Mouse (Mus musculus) MEL (cell line): ENCODE data around the gene Agr2. TPM values are rescaled to one million over a fixed set of nuclear protein-coding genes. Genes with fewer than 3 reads are reported as not detected.

Experiments
- DNase-seq: peaks from one replicate; pipeline ENCODE4 v3.0.0; 2011; ENCODE audit warnings: low read depth, low spot score
- H3K27ac ChIP-seq: 2 replicates; pipeline ENCODE4 v1.5.1; 2012; ENCODE audit warnings: low read depth, mild to moderate bottlenecking, control low read depth, low read length, moderate library complexity; ENCODE audit not compliant: control insufficient read depth
- H3K27me3 ChIP-seq, 2 experiments: fragments of 150-350 bp in 1 of 2; sonication (generic) in 1 of 2; 2 replicates each; pipeline ENCODE4 v1.6.1; 2012; ENCODE audit warnings: low read length in 2 of 2, mild to moderate bottlenecking in 2 of 2, improper control_type of control experiment in 1 of 2, moderate library complexity in 1 of 2; ENCODE audit not compliant: insufficient read depth in 2 of 2, control insufficient read depth in 1 of 2
- H3K36me3 ChIP-seq, 2 experiments: 2 replicates each; pipeline ENCODE4 v1.6.1; 2012 to 2014; ENCODE audit warnings: low read length in 2 of 2, improper control_type of control experiment in 1 of 2, inconsistent platforms in 1 of 2, mild to moderate bottlenecking in 1 of 2; ENCODE audit not compliant: insufficient read depth in 2 of 2, control insufficient read depth in 1 of 2
- H3K4me1 ChIP-seq, 2 experiments: fragments of 150-350 bp in 1 of 2; sonication (generic) in 1 of 2; 2 replicates each; pipeline ENCODE4 v1.6.1; 2012; ENCODE audit warnings: low read length in 2 of 2, improper control_type of control experiment in 1 of 2, mild to moderate bottlenecking in 1 of 2; ENCODE audit not compliant: insufficient read depth in 2 of 2, control insufficient read depth in 1 of 2
- H3K4me3 ChIP-seq, 2 experiments: fragments of 150-350 bp in 1 of 2; sonication (generic) in 1 of 2; 2 replicates each; pipeline ENCODE4 v1.5.1; 2012; ENCODE audit warnings: low read depth in 2 of 2, low read length in 2 of 2, mild to moderate bottlenecking in 2 of 2, moderate library complexity in 2 of 2, control low read depth in 1 of 2, improper control_type of control experiment in 1 of 2; ENCODE audit not compliant: control insufficient read depth in 1 of 2, insufficient read depth in 1 of 2
- H3K79me2 ChIP-seq: 2 replicates; pipeline ENCODE4 v1.6.1; 2012; ENCODE audit warnings: mild to moderate bottlenecking, low read length, moderate library complexity; ENCODE audit not compliant: control insufficient read depth, poor library complexity, insufficient read depth
- H3K9ac ChIP-seq: 2 replicates; pipeline ENCODE4 v1.6.1; 2012; ENCODE audit warnings: low read depth, mild to moderate bottlenecking, control low read depth, low read length, moderate library complexity; ENCODE audit not compliant: control insufficient read depth, poor library complexity, severe bottlenecking
- H3K9me3 ChIP-seq: fragments of 150-350 bp; sonication (generic); replicated peaks from 2 replicates; pipeline ENCODE4 v1.6.1; 2012; ENCODE audit warnings: mild to moderate bottlenecking, low read length, improper control_type of control experiment, moderate library complexity; ENCODE audit not compliant: insufficient read depth
- BHLHE40 ChIP-seq: IDR thresholded peaks from 2 replicates; pipeline ENCODE4 v1.6.1; 2012; ENCODE audit warnings: low read depth, mild to moderate bottlenecking, inconsistent platforms, low read length, improper control_type of control experiment, borderline replicate concordance
- CHD2 ChIP-seq: IDR thresholded peaks from 2 replicates; pipeline ENCODE4 v1.6.1; 2011; ENCODE audit warnings: low read length, improper control_type of control experiment
- CTCF ChIP-seq, 3 experiments: IDR thresholded peaks in 2 of 3; conservative IDR thresholded peaks in 1 of 3; 2 replicates each; pipeline ENCODE4 v1.5.1; 2011 to 2012; ENCODE audit warnings: low read length in 3 of 3, low read depth in 2 of 3, mild to moderate bottlenecking in 2 of 3, improper control_type of control experiment in 1 of 3, inconsistent platforms in 1 of 3, mixed read lengths in 1 of 3, moderate library complexity in 1 of 3; ENCODE audit not compliant: control insufficient read depth in 1 of 3, insufficient read depth in 1 of 3, poor library complexity in 1 of 3, severe bottlenecking in 1 of 3
- EP300 ChIP-seq, 2 experiments: IDR thresholded peaks; 2 replicates each; pipeline ENCODE4 v1.6.1; 2011; ENCODE audit warnings: improper control_type of control experiment in 2 of 2, low read length in 2 of 2, low read depth in 1 of 2, mild to moderate bottlenecking in 1 of 2
- ETS1 ChIP-seq: IDR thresholded peaks from 2 replicates; pipeline ENCODE4 v1.6.1; 2012; ENCODE audit warnings: low read depth, mild to moderate bottlenecking, inconsistent platforms, low read length, improper control_type of control experiment, moderate library complexity
- JUND ChIP-seq: IDR thresholded peaks from 2 replicates; pipeline ENCODE4 v1.6.1; 2011; ENCODE audit warnings: low read depth, mild to moderate bottlenecking, improper control_type of control experiment, low read length
- KAT2A ChIP-seq: conservative IDR thresholded peaks from 2 replicates; pipeline ENCODE4 v1.6.1; 2012; ENCODE audit warnings: low read depth, low read length, improper control_type of control experiment, inconsistent platforms
- MEF2A ChIP-seq: IDR thresholded peaks from 2 replicates; pipeline ENCODE4 v1.6.1; 2014; ENCODE audit warnings: low read depth, mild to moderate bottlenecking, inconsistent platforms, low read length, improper control_type of control experiment; ENCODE audit not compliant: poor library complexity, insufficient replicate concordance, severe bottlenecking; ENCODE audit errors: extremely low read depth
- MXI1 ChIP-seq: IDR thresholded peaks from 2 replicates; pipeline ENCODE4 v1.6.1; 2011; ENCODE audit warnings: mild to moderate bottlenecking, low read depth, low read length, improper control_type of control experiment
- MYB ChIP-seq: IDR thresholded peaks from 2 replicates; pipeline ENCODE4 v1.6.1; 2011; ENCODE audit warnings: mild to moderate bottlenecking, low read depth, low read length, improper control_type of control experiment
- MYC ChIP-seq: IDR thresholded peaks from 2 replicates; pipeline ENCODE4 v1.6.1; 2011; ENCODE audit warnings: low read depth, mild to moderate bottlenecking, low read length, improper control_type of control experiment, moderate library complexity
- NELFE ChIP-seq: IDR thresholded peaks from 2 replicates; pipeline ENCODE4 v1.6.1; 2011; ENCODE audit warnings: low read depth, low read length, improper control_type of control experiment
- POLR2A ChIP-seq, 2 experiments: IDR thresholded peaks; 2 replicates each; pipeline ENCODE4 v1.6.1; 2011 to 2012; ENCODE audit warnings: low read length in 2 of 2, mild to moderate bottlenecking in 2 of 2, control low read depth in 1 of 2, improper control_type of control experiment in 1 of 2, low read depth in 1 of 2, moderate library complexity in 1 of 2; ENCODE audit not compliant: control insufficient read depth in 1 of 2, insufficient read depth in 1 of 2, poor library complexity in 1 of 2
- POLR2AphosphoS2 ChIP-seq: IDR thresholded peaks from 2 replicates; pipeline ENCODE4 v1.6.1; 2011; ENCODE audit warnings: low read length, improper control_type of control experiment
- POLR2AphosphoS5 ChIP-seq: IDR thresholded peaks from 2 replicates; pipeline ENCODE4 v1.6.1; 2012; ENCODE audit warnings: low read depth, borderline replicate concordance, mild to moderate bottlenecking, inconsistent platforms, low read length, moderate library complexity, mixed read lengths
- RCOR1 ChIP-seq: IDR thresholded peaks from 2 replicates; pipeline ENCODE4 v1.6.1; 2012; ENCODE audit warnings: low read depth, mild to moderate bottlenecking, inconsistent platforms, low read length, improper control_type of control experiment
- SMC3 ChIP-seq: IDR thresholded peaks from 2 replicates; pipeline ENCODE4 v1.6.1; 2011; ENCODE audit warnings: low read depth, low read length, improper control_type of control experiment
- TAL1 ChIP-seq: IDR thresholded peaks from 2 replicates; pipeline ENCODE4 v1.6.1; 2012; ENCODE audit warnings: mild to moderate bottlenecking, inconsistent platforms, low read length, moderate library complexity, mixed read lengths
- TCF12 ChIP-seq: IDR thresholded peaks from 2 replicates; pipeline ENCODE4 v1.6.1; 2014; ENCODE audit warnings: low read depth, mild to moderate bottlenecking, inconsistent platforms, low read length, improper control_type of control experiment, moderate library complexity
- USF1 ChIP-seq: IDR thresholded peaks from 2 replicates; pipeline ENCODE4 v1.6.1; 2014; ENCODE audit warnings: low read depth, mild to moderate bottlenecking, inconsistent platforms, low read length, improper control_type of control experiment, moderate library complexity
- USF2 ChIP-seq, 2 experiments: IDR thresholded peaks; 2 replicates each; pipeline ENCODE4 v1.6.1; 2011 to 2012; ENCODE audit warnings: improper control_type of control experiment in 2 of 2, low read length in 2 of 2, borderline replicate concordance in 1 of 2, inconsistent platforms in 1 of 2, low read depth in 1 of 2, mild to moderate bottlenecking in 1 of 2; ENCODE audit not compliant: insufficient read depth in 1 of 2
- ZC3H11A ChIP-seq: IDR thresholded peaks from 2 replicates; pipeline ENCODE4 v1.6.1; 2012; ENCODE audit warnings: low read depth, mild to moderate bottlenecking, inconsistent platforms, low read length, improper control_type of control experiment
- ZNF384 ChIP-seq: IDR thresholded peaks from 2 replicates; pipeline ENCODE4 v1.6.1; 2012; ENCODE audit warnings: low read depth, mild to moderate bottlenecking, inconsistent platforms, low read length, improper control_type of control experiment
- polyA plus RNA-seq, 2 experiments: library from polyadenylated mRNA; stranded (reverse) in 1 of 2; unstranded in 1 of 2; fragments of >175 nt in 1 of 2; fragments of >200 nt in 1 of 2; gene quantifications; 2 replicates each; pipeline versions ENCODE4 v1.2.1 to v1.2.4; 2012; ENCODE audit warnings: low replicate concordance in 2 of 2, low read depth in 1 of 2; ENCODE audit not compliant: insufficient read length in 2 of 2, insufficient read depth in 1 of 2, missing spikeins in 1 of 2
- total RNA-seq: library from RNA; depleted of rRNA; stranded (reverse); fragments of 300-350 nt; gene quantifications from 2 replicates; pipeline ENCODE4 v1.2.3, GENCODE M21; 2012

Gene Agr2
- total and polyA plus RNA-seq, 3 experiments, result not detected

- TF ChIP-seq KAT2A, result no peak
- TF ChIP-seq USF1, result no peak
- TF ChIP-seq, all 39 proteins: peak for 14
These were observed 49.7 kb downstream of the Agr2 start, which contains the start of gene Tspan13 (continued) for GRCm38 (mm10) chr12:36042348-36042778.

- H3K36me3 ChIP-seq, result peaks cover 0 to 9% of the 10 kb centered on the region in 2 experiments; a peak in 2 of 4 replicates
- no peaks in the 10 kb centered on the region for H3K27me3 ChIP-seq
- TF ChIP-seq JUND, result no peak
- peaks cover 1% of the 10 kb centered on the region; the same call in 1 of the 2 replicates for H3K79me2 ChIP-seq
- no peak overlapping the region for H3K9ac ChIP-seq
- no peak overlapping the region for H3K27ac ChIP-seq
- H3K4me3 ChIP-seq, result no peak overlapping the region
- H3K4me1 ChIP-seq, result peaks cover 8 to 13% of the 10 kb centered on the region in 2 experiments
- H3K9me3 ChIP-seq, result no peaks in the 10 kb centered on the region
- no peak for DNase-seq
These were observed 52.0 kb downstream of the Agr2 start for GRCm38 (mm10) chr12:36044691-36045090.

- H3K36me3 ChIP-seq, result no peaks in the 10 kb centered on the region
- peaks cover 1% of the 10 kb centered on the region; the same call in 1 of the 2 replicates for H3K79me2 ChIP-seq
- no peak overlapping the region for H3K27ac ChIP-seq
- H3K9ac ChIP-seq, result no peak overlapping the region
- H3K27me3 ChIP-seq, result no peaks in the 10 kb centered on the region
- peaks cover 1 to 6% of the 10 kb centered on the region in 2 experiments; a peak in 3 of 4 replicates for H3K4me1 ChIP-seq
- H3K9me3 ChIP-seq, result no peaks in the 10 kb centered on the region
- no peak overlapping the region for H3K4me3 ChIP-seq
- no peak for DNase-seq
- TF ChIP-seq TAL1, result no peak
- TF ChIP-seq POLR2A (IDR thresholded peaks at IDR 0.05; ENCODE audit: control insufficient read depth in 1 of 2, insufficient read depth in 1 of 2, low read depth in 1 of 2, low read length in 2 of 2, poor library complexity in 1 of 2), result no peak
- no peak for TF ChIP-seq SMC3
- TF ChIP-seq CTCF (IDR thresholded peaks at IDR 0.05 in 2 of 3, conservative IDR thresholded peaks at IDR 0.05 in 1 of 3; ENCODE audit: control insufficient read depth in 1 of 3, insufficient read depth in 1 of 3, low read depth in 2 of 3, low read length in 3 of 3, poor library complexity in 1 of 3, severe bottlenecking in 1 of 3), result no peak
- no peak for TF ChIP-seq BHLHE40
- no peak for TF ChIP-seq ZNF384
- no peak for TF ChIP-seq ZC3H11A
These were observed 53.5 kb downstream of the Agr2 start for GRCm38 (mm10) chr12:36046196-36046595.

GRCm38 (mm10) chr12:36047593-36047992 lies 54.9 kb downstream of the Agr2 start:
- H3K4me3 ChIP-seq, result no peak overlapping the region

More at GRCm38 (mm10) chr12:36047593-36047992, 54.9 kb downstream of the Agr2 start:
- Histone ChIP-seq H3K9me3 (no peaks in the 10 kb centered on the region), H3K4me1 (peaks cover 0 to 6% of the 10 kb centered on the region in 2 experiments; a peak in 2 of 4 replicates), H3K27ac (no peak overlapping the region), H3K36me3 (no peaks in the 10 kb centered on the region; a peak in 1 of 4 replicates), H3K79me2 (no peaks in the 10 kb centered on the region), H3K9ac (no peak overlapping the region), H3K27me3 (no peaks in the 10 kb centered on the region)
- TF ChIP-seq SMC3 (no peak), TCF12 (no peak), EP300 (IDR thresholded peaks at IDR 0.05; ENCODE audit: low read depth in 1 of 2, low read length in 2 of 2) (no peak), MXI1 (no peak), MEF2A (no peak), ZC3H11A (no peak), CHD2 (no peak), MYC (no peak), POLR2AphosphoS5 (no peak), JUND (no peak), POLR2AphosphoS2 (no peak), ETS1 (no peak), RCOR1 (no peak), USF2 (IDR thresholded peaks at IDR 0.05; ENCODE audit: borderline replicate concordance in 1 of 2, insufficient read depth in 1 of 2, low read depth in 1 of 2, low read length in 2 of 2) (no peak), MYB (no peak), ZNF384 (no peak), BHLHE40 (no peak), NELFE (no peak)
- DNase-seq, result no peak
